Mouse (Mus musculus) frontal cortex, postnatal 36 days (tissue): ENCODE results near the gene Mypn.
A peak's percentile ranks its signal among the peaks of the same experiment; 100 is the strongest.

Experiments
- DNase-seq, 2 experiments: peaks; one replicate each; pipeline ENCODE4 v3.0.0; 2022; ENCODE audit warnings: low spot score in 2 of 2

Gene Mypn

DNA sequence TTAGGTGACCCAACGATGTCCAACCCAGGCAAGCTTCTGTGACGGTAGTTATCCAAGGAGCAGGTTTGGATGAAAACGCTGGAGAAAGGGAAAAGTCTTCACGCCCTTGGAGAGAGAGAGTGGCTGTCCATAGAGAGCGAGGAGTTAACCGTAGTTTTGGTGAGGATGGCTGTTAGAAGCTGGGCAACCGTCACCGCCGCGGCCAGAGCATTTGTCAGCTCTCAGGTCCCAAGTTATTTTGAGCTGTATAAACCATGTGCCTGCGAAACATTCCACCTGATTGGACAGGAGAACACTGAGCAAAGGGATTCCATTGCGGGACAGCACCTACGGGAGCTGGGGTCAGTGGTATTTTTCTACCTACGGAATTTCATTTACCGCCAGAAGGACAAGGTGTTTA, at the start of gene Mypn:
Mypn (minus strand) TSS at position 225 of the 400 bp plus-strand sequence.
- no peak for DNase-seq

GRCm38 (mm10) chr10:63248421-63248820, 44.7 kb upstream of the Mypn start:
- no peak for DNase-seq

GRCm38 (mm10) chr10:63247457-63247856, 43.7 kb upstream of the Mypn start:
- DNase-seq = no peak

- DNase-seq = no peak
Measured at GRCm38 (mm10) chr10:63245846-63246245, 42.1 kb upstream of the Mypn start.

- DNase-seq = no peak
Measured at GRCm38 (mm10) chr10:63244746-63245145, 41.0 kb upstream of the Mypn start.

- no peak for DNase-seq
Measured at GRCm38 (mm10) chr10:63244055-63244671, 40.4 kb upstream of the Mypn start.

- peak; percentile 93 to 94 for DNase-seq
Measured at GRCm38 (mm10) chr10:63243493-63244054, 39.8 kb upstream of the Mypn start, which contains the start of gene Herc4. Gene Herc4, plus strand, starts transcription at chr10:63243810.

GRCm38 (mm10) chr10:63242798-63243435, 39.2 kb upstream of the Mypn start:
- peak in 1 of 2 experiments; percentile 22 for DNase-seq

DNA sequence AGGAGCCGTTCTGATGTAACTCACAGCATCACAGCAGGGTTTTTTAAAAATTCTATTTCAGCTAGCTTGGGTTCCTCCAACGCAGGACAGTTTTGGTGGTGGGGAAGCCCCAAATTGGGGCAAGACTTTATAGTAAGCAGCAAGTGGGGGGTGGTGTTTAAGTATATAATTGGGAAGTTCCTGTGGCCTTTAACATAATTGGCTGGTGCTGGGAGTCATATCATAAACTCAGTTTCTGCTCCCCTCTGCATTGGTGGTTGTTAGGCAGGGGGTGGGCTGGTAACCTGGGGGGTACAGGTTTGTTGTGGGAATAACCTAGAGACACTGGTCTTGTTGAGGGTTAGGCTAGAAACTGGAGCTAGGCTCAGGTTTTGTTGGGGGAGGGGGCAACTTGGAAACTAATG, 37.1 kb upstream of the Mypn start:
- DNase-seq = no peak

- no peak for DNase-seq
Measured at GRCm38 (mm10) chr10:63239848-63240247, 36.1 kb upstream of the Mypn start.

GRCm38 (mm10) chr10:63238090-63238489, 34.3 kb upstream of the Mypn start:
- DNase-seq = no peak

GRCm38 (mm10) chr10:63237206-63237605, 33.5 kb upstream of the Mypn start:
- no peak for DNase-seq

DNA sequence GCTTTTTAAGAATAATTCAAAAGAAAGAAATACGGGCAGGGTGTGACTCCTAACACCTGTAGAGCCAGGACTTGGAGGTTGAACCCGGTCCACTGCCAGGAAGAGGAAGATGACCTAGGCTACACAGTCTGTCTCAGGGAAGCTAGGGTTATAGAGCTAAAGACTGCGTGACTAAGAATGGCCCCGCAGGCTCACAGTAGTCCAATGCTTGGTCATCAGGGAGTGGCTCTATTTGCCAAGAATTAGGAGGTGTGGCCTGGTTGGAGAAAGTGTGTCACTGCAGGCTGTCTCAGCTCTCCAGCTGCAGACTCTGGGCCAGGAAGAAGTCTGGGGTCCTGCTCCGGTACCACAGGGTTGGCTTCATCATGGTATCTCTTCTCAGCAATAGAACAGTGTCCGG, 32.9 kb upstream of the Mypn start:
- no peak for DNase-seq

- no peak for DNase-seq
Measured at GRCm38 (mm10) chr10:63235889-63236288, 32.1 kb upstream of the Mypn start.

DNA sequence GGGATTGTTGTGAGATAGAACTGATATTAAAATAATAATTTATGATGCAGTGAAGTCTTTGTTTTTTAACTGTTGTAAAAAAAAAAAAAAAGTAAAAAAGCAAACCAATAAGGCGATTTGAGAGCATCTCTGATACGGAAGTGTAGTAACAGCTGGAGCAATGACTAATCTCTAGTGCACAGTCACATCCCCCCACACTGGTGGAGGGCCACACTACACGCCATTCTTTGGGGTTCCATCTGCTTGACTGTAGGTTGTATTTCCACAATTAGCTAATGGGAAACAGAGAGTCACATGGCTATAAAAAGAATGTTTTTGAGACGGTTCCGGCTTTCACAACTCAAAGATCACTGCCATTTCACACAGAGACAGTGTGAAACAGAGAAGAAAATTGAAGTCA, 30.4 kb upstream of the Mypn start:
- DNase-seq = peak; percentile 24 to 33

GRCm38 (mm10) chr10:63231630-63232029, 27.9 kb upstream of the Mypn start:
- no peak for DNase-seq

- peak; percentile 33 to 47 for DNase-seq
Measured at GRCm38 (mm10) chr10:63230854-63231253, 27.1 kb upstream of the Mypn start.

DNA sequence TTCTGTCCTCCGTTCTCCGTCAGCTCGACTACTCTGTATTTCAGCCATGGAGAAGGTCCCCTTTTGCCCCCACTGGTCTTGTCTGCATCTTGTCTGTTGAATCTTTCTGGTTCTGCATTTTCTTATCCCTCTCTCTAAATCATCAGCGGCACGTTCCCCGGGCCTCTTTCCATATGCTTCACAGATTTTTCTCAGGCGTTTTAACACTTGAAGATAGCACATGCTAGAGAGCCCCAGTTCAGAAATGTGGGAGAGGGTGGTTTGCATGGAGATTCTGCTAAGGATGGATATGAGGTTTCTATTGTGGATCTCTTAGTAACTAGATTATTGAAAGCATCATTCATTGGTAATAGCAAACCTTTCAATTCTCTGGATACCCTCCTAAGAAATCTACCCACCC, 26.5 kb upstream of the Mypn start:
- DNase-seq = peak; percentile 19 to 58

DNA sequence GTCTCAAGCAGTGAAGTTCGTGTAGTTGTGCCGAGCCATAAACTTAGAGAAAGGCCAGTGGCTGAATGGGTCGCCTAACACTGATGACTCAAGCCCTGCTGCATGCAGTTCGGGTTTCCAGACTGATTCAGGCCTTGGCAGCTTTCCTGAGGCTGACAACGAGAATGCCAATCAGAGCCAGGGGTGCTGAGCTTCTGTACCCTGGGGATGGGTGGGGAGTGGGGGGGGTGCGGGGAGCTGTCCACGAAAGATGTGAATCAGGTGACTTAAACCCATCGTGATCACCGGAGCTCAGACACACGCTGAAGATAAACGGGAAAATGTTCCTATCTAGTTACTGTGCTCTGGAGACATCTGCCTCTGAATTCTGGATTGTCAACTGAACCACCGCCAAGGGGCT, 20.6 kb upstream of the Mypn start:
- DNase-seq = no peak

- DNase-seq = no peak
Measured at GRCm38 (mm10) chr10:63221081-63221783, 17.5 kb upstream of the Mypn start.

DNA sequence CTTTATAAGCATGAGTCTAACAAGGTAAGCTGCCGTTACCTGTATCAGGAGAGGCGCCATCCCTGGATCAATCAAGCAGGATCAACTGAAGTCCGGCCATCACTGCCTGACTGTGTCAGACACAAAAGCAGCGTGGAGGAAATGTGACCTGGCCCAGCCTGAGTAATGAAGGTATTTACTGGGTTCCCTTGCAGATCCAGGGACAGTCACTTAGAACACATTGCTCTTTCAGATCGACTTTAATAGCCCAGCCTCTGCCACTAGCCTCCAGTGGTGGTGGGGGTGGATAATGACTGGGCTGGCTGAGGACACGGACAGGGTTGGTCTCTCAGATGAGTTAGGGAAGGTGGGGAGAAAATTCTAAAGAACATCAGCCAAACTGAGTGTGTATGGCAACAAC, 5.1 kb upstream of the Mypn start:
- DNase-seq = no peak

- no peak for DNase-seq
Measured at GRCm38 (mm10) chr10:63203002-63203401, 750 bp downstream of the Mypn start.

- DNase-seq = no peak
Measured at GRCm38 (mm10) chr10:63201534-63201933, 2.2 kb downstream of the Mypn start.
